Mouse (Mus musculus): Measurements from ENCODE around the gene Iqsec3.

The Iqsec3 gene

GRCm38 (mm10) chr6:121473093-121473821, at the start of gene Iqsec3:
Gene Iqsec3 (minus strand): TSS chr6:121473678.
- DNase-seq, result peak; percentile 41

- no peak for DNase-seq
Measured at GRCm38 (mm10) chr6:121522106-121522705, 48.7 kb upstream of the Iqsec3 start.

DNA sequence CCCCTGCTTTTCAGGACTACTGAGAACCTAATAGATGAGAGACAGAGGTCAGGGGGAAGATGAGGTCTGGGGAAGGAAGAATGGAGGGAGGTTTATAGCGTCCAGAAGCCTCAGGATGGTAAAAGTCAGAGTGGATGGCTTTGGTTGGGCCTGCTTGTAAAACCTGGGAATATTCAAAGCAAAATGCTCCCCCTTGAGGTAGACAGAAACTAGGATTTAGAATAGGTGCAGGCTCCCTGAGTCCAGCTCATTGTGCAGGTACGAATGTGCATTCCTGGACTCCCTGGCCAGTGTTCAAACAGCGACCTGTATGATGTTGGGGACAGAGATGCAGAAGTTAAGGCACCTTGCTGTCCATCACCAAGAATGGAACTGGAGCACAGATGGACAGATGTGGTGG, 47.6 kb upstream of the Iqsec3 start:
- no peak for DNase-seq

DNA sequence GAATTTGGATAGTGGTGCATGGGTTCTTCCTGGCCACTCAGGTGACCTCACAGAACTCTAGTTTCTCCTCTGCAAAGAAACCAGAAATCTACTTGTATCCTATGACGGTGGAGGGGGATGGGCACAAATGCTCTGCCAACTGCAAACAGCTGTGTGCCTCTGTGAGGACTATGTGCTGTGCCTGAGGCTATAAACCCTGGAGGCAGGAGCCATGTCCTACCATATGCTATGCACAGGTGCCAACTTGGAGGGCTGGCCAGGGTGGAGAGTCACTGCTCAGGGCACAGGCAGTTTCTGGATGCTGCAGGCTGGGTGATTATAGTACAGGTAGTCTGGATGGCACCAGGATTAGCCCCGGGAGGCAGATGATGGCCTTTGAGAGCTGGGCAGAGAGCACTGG, 46.4 kb upstream of the Iqsec3 start:
- DNase-seq, result no peak

- no peak for DNase-seq
Measured at GRCm38 (mm10) chr6:121519266-121519810, 45.9 kb upstream of the Iqsec3 start.

- DNase-seq, result no peak
Measured at GRCm38 (mm10) chr6:121517726-121518125, 44.2 kb upstream of the Iqsec3 start.

GRCm38 (mm10) chr6:121510381-121510780, 36.9 kb upstream of the Iqsec3 start:
- DNase-seq, result no peak

- DNase-seq, result no peak
Measured at GRCm38 (mm10) chr6:121509871-121510270, 36.4 kb upstream of the Iqsec3 start.

GRCm38 (mm10) chr6:121508266-121508665, 34.8 kb upstream of the Iqsec3 start:
- DNase-seq, result no peak

DNA sequence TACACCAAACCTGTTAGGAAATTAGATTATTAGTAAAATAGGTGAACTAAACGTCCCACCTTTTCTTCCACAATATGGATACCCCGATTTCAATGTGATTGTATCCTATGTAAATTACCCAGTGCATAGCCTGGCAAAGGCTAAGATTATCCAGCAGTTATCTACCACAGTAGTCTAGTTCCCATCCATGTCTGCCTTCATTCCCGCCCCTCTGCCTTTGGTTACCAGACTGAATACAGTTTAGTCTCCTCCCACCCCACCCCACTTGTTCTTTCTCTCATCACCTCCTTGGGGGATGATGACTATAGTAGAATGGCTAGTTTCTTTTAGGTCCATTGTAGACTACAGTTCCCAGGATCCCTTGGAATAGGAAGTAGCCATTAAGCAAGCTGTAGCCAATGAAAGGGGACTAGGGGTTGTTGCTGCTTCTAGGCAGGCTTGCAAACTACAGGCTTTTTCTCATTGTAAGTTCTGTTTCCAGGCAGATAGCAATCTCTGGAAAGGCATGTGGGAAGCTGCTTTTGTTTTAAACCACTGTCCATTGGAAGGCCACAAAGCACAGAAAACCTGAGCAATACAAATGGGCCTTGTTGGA, 27.7 kb upstream of the Iqsec3 start:
- DNase-seq, result no peak

GRCm38 (mm10) chr6:121499856-121500255, 26.4 kb upstream of the Iqsec3 start:
- DNase-seq, result no peak

DNA sequence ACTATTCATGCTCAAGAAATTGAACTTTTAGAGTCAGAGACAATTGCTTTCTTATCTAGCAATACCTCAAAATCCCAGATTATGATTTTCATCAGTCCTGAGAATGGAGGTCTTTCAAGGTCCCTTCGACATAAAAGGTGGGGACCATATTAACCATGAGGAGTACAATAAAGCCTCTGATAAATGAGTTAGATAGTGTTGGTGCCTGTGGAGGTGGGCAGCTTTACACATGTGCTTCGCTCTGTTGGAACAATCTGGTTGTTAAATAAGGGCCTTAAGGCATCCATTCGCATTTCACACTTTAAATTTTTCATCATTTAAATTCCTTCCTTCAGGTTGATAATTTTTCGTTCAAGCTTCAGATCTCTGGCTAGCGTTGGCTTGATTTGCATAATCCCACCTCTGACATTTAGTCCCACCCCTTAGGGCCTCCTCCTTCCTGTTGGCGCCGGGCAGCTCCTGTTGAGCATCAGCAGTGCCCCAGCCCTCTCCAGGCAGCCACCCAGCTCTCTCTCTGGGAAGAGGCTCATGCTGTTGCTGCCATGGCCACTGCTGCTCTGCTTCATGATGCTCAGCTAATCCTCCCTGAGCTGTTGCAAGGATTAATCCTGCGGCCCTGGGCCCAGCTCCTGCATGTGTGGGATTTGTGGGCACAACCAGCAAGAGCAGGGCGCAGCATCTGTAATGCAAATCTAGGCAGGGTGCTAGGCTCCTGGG, 25.5 kb upstream of the Iqsec3 start:
- no peak for DNase-seq

DNA sequence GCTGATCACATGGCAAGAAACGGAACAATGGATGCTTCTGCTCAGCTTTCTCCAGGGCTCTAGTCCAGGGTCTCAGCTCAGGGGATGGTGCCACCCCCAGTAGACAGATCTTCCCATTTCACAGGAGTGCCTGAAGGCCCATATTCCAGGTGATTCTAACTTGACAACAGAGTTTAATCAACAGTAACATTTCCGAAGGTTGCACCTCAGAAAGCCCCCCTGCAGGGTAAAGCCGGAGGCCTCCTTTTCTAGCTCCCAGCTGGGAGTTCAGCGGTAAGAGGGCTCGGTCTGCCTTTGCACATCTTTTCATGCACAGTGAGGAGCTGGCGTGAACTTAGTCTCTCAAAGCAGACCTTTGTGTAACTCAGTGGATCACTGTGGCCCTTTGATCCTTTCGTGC, 22.1 kb upstream of the Iqsec3 start:
- no peak for DNase-seq

DNA sequence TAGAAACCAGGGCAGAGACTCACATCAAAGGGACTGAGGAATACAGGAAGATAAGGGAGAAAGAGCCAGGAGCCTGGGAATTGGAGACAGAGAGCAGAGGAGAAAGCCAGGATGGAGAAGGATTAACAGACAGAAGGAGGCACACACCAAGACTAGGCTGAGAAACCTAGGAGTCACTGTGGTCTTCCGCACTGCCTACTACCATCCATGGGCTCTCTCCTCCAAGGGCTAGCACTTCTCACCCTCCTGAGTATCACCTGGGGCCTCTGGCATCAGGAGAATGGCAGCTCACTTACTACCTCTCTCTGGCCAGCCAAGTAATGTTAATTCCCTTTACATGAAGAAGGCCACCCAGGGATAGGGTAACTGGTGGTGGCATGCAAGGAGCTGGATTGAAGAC, 21.5 kb upstream of the Iqsec3 start:
- DNase-seq, result no peak

- no peak for DNase-seq
Measured at GRCm38 (mm10) chr6:121494319-121494718, 20.8 kb upstream of the Iqsec3 start.

DNA sequence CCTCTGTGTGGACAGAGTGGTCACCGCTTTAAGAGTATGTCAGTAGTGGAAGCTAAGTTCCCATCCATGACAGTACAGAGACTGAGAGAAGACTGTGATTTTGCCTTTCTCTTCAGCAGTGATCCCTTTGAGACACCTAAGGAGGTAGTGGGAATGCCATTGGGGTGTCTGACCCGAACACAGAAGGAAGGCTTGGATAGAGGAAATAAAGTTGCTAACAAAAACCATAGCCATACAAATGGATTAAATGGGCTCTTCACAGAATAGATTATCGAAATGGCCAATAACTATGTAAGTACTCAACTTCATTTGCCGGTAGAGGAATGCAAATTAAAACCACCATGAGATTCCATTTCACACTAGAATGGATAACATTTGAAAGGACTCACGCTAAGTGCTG, 17.9 kb upstream of the Iqsec3 start:
- DNase-seq, result no peak

- no peak for DNase-seq
Measured at GRCm38 (mm10) chr6:121472273-121472672, 1.2 kb downstream of the Iqsec3 start.

GRCm38 (mm10) chr6:121468235-121468634, 5.2 kb downstream of the Iqsec3 start:
- DNase-seq, result no peak

DNA sequence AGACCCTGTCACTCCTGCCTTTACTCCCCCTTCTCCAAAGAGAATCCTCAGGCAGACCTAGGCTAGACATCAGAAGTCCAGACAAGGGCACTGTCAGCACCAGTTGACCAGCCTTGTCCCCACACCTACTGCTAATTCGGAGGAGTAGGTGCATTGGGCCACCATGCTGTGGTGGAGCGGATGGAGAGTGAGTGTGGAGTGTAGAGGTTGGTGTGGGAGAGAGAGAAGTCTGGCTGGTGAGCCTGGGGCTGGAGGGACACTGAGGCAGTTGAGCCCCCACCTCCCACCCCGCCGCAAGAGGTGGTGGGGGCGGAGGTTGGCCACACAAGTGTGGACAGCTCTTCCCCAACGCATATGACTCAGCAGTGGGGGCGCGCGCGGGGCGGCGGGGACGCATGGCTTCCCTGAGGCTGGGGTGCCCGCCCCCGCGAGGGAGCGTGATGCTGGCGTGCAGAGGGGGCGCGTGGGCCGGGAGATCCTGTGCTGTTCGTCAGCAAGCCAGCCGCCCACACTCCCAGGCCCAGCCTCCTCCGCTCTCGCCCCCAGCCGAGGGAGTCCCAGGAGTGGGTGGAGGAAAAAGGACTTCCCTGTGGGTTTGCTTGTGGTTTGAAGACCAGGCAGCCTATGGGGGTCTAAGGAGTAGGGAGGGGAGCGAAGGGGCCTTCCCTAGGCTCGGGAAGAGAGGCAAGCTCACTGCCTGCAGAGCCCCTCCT, 10.7 kb downstream of the Iqsec3 start:
- DNase-seq, result no peak

DNA sequence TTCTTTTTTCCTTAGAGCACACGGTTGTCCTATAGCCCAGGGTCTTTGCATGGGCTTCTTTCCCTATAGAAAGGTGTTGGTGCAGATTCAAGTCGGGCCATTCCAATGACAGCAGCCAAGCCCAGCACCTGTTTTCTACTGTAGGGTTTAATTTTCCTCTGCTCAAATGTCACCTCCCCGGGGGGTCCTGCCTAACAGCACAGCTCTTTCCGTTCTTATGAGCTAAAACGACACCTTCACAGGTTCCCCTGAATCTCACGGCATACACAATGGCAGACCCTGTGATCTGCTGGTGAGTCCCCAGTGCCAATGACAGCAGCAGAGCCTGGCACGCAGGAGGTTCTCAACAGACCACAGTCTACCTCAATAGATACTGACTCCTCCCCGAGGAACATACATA, 16.1 kb downstream of the Iqsec3 start:
- no peak for DNase-seq

DNA sequence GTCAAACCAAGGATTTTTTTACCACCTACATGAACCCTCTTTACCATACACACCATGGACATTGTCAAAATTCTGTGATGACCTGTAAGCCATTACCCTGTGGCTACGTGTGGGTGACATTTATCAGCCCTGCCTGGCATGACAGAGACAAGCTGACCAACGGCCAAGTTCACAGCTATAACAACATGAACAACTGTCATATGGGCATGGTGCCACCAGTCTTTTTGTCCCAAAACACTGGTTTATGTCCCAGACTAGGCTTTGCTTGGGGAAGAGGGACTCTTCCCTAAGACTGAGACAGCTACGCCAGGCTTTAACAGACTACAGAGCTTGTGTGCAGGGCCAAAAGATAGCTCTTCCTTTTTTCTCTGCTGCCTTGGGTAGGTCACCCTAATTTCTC, 16.8 kb downstream of the Iqsec3 start:
- DNase-seq, result no peak

GRCm38 (mm10) chr6:121454549-121455494, 18.7 kb downstream of the Iqsec3 start:
- no peak for DNase-seq

Data from cerebellum, adult 8-10 months (tissue).